Mouse (Mus musculus) left cerebral cortex, adult 11 months (tissue): ENCODE measurements around the gene Eif4e3.

ENCODE experiments used
- DNase-seq: peaks from one replicate; pipeline ENCODE4 v3.0.0; 2022; ENCODE audit warnings: low spot score

Gene Eif4e3

GRCm38 (mm10) chr6:99624542-99624941 lies 42.0 kb downstream of the Eif4e3 start:
- DNase-seq = no peak

- no peak for DNase-seq
Measured at GRCm38 (mm10) chr6:99623641-99624040, 42.9 kb downstream of the Eif4e3 start.

- DNase-seq = no peak
Measured at GRCm38 (mm10) chr6:99621167-99621566, 45.4 kb downstream of the Eif4e3 start.

GRCm38 (mm10) chr6:99620471-99620870 lies 46.1 kb downstream of the Eif4e3 start:
- no peak for DNase-seq

GRCm38 (mm10) chr6:99619964-99620363 lies 46.6 kb downstream of the Eif4e3 start:
- DNase-seq = no peak

GRCm38 (mm10) chr6:99619466-99619865 lies 47.1 kb downstream of the Eif4e3 start:
- DNase-seq = no peak

- no peak for DNase-seq
Measured at GRCm38 (mm10) chr6:99617867-99618266, 48.7 kb downstream of the Eif4e3 start.

- DNase-seq = no peak
Measured at GRCm38 (mm10) chr6:99617415-99617814, 49.2 kb downstream of the Eif4e3 start.

GRCm38 (mm10) chr6:99615272-99615751 lies 51.3 kb downstream of the Eif4e3 start:
- no peak for DNase-seq

GRCm38 (mm10) chr6:99614566-99615271 lies 51.9 kb downstream of the Eif4e3 start:
- no peak for DNase-seq

- DNase-seq = no peak
Measured at GRCm38 (mm10) chr6:99611866-99612265, 54.7 kb downstream of the Eif4e3 start.

- no peak for DNase-seq
Measured at GRCm38 (mm10) chr6:99610454-99611427, 55.8 kb downstream of the Eif4e3 start.

- DNase-seq = no peak
Measured at GRCm38 (mm10) chr6:99606079-99606478, 60.5 kb downstream of the Eif4e3 start.

- no peak for DNase-seq
Measured at GRCm38 (mm10) chr6:99604758-99605157, 61.8 kb downstream of the Eif4e3 start.

- no peak for DNase-seq
Measured at GRCm38 (mm10) chr6:99602434-99602833, 64.1 kb downstream of the Eif4e3 start.

GRCm38 (mm10) chr6:99600886-99601285 lies 65.7 kb downstream of the Eif4e3 start:
- no peak for DNase-seq

- DNase-seq = no peak
Measured at GRCm38 (mm10) chr6:99600168-99600793, 66.3 kb downstream of the Eif4e3 start.

- DNase-seq = no peak
Measured at GRCm38 (mm10) chr6:99599651-99600050, 66.9 kb downstream of the Eif4e3 start.

GRCm38 (mm10) chr6:99599229-99599628 lies 67.3 kb downstream of the Eif4e3 start:
- DNase-seq = no peak

GRCm38 (mm10) chr6:99577040-99577439 lies 89.5 kb downstream of the Eif4e3 start:
- no peak for DNase-seq

- DNase-seq = no peak
Measured at GRCm38 (mm10) chr6:99575633-99576032, 90.9 kb downstream of the Eif4e3 start.
